Mouse (Mus musculus) gastrocnemius, postnatal 14 days (tissue): ENCODE measurements around the gene Igfbp7. TPM values are rescaled to one million over a fixed set of nuclear protein-coding genes. Genes with fewer than 3 reads are reported as not detected.

Experiments used
- DNase-seq: peaks from one replicate; pipeline ENCODE4 v3.0.0; 2021; ENCODE audit warnings: mixed read lengths
- intact Hi-C: fragments of 180-260 bp; cut with DNase I; formaldehyde crosslinking; loops from one replicate; pipeline ENCODE4 v1.15.1; 2025; ENCODE audit warnings: low total_unique reads
- total RNA-seq, 2 experiments: library from RNA; stranded (reverse); gene quantifications; 2 replicates each; pipeline ENCODE4 v1.2.3; 2021

The Igfbp7 gene
- total RNA-seq, 2 experiments from 2014 or later, result 319 to 321 TPM

DNA sequence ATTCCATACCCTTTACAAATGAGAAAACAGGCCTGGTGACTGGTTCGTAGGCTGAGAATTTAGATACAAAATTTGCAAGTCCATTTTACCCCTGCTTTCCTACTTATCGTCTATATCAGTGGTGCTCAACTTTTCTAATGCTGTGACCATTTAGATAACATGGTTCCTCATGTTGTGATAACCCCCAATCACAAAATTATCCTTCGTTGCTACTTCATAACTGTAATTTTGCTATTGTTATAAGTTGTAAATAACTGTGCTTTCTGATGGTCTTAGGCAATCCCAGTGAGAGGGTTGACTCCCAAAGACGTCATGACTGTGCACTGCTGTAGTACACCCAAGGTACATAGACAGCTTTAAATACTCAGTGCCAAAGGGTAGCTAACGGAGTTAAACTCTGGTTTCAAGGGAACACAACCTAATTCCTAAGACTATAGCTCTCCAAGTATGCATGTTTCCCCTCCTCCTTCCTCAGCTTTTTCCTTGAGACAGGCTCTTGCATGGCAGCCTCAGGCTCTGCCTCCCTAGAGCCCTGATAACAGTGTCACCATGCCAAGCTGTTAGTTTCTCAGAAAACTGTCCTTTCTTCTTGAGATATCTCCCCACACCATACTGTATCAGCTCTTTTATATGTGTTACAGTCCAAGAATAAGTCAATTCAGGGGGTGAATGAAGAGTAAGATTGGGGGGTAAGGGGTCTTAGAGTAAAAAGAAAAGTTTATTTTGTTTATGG lies 99.9 kb downstream of the Igfbp7 start:
- DNase-seq, result no peak
- intact Hi-C loops, result no loop called here

DNA sequence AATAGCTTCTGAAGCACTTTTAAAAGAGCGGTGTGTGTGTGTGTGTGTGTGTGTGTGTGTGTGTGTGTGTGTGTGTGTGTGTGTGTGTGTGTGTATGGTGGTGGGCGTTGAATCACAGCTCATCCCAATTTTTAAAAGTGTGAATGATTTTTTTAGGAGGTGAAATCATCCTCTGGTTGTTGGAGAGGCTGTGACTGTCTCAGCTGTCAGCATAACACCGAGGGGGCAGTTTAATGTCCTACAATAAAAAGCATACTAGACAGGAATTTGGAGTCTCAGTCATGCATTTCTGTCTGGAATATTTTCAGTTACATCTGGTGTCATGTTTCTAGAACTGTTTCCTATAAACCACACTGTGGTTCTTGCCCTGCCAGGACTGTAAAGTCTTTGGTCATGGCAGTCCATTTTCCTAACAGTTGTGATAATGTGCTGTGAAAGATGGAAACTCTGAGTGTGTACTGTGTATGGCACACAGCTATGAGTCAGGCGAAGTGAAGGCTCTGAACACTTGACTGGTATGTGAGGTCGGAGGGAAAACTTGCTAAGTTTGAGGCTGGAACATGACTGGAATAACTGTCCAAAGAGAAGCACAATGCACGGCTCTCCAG lies 106.4 kb downstream of the Igfbp7 start:
- intact Hi-C loops, result no loop called here
- no peak for DNase-seq

DNA sequence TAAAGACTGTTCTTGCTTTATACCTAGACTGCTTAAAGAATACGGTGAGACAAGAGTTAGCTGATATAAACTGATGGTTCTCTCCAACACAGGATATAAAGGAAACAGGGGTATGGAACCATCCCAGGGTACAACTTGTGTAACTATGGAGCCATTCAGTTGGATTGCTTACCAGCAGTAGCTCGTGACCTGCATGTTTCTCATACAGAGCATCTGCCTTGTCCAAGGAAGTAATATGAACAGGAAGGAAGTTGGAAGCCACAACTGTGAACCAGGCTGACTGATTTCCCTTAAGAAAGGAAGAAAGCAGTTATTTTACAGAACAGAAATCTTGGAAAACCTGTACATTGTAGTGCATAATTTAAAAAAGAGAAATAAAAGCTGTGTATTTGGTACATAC lies 108.4 kb downstream of the Igfbp7 start:
- intact Hi-C loops, result no loop called here
- no peak for DNase-seq

Other genes with a start within 250 kb of the Igfbp7 start
- gene Spink2, start 196.6 kb downstream of the Igfbp7 start, total RNA-seq, result under 1 TPM in 1 of 2 experiments, not detected in 1; 0.72 TPM
- 10 to 100 TPM in 1 of 2 experiments, 1 to 10 TPM in 1; 9.8 to 11.4 TPM for gene Rest, start 142.6 kb downstream of the Igfbp7 start, total RNA-seq
- gene Noa1, start 98.0 kb downstream of the Igfbp7 start, total RNA-seq, result 10 to 100 TPM; 15.8 to 17.6 TPM
- 10 to 100 TPM; 22.1 to 23.4 TPM for gene Polr2b, start 97.9 kb downstream of the Igfbp7 start, total RNA-seq